Mouse (Mus musculus) bone marrow, adult 2 months (tissue): ENCODE measurements around the gene Hectd3. TPM values are rescaled to one million over a fixed set of nuclear protein-coding genes. Genes with fewer than 3 reads are reported as not detected.

Experiments
- H3K27ac ChIP-seq: fragments of 200-500 bp; 2 replicates; pipeline ENCODE4 v1.5.1; 2012; ENCODE audit warnings: low read depth, mild to moderate bottlenecking, control low read depth, inconsistent platforms, low read length; ENCODE audit not compliant: control insufficient read depth, poor library complexity, insufficient read depth
- H3K4me1 ChIP-seq: fragments of 200-500 bp; 2 replicates; pipeline ENCODE4 v1.6.1; 2011; ENCODE audit warnings: low read length; ENCODE audit not compliant: control insufficient read depth, insufficient read depth
- H3K4me3 ChIP-seq: fragments of 200-500 bp; replicated peaks from 2 replicates; pipeline ENCODE3; 2011; ENCODE audit warnings: mild to moderate bottlenecking, low read depth, low read length, control low read depth; ENCODE audit not compliant: control insufficient read depth
- CTCF ChIP-seq: fragments of 200-500 bp; IDR thresholded peaks from 2 replicates; pipeline ENCODE4 v1.5.1; 2011; ENCODE audit warnings: low read length, control low read depth; ENCODE audit not compliant: control insufficient read depth, insufficient read depth
- POLR2A ChIP-seq: fragments of 200-500 bp; IDR thresholded peaks from 2 replicates; pipeline ENCODE4 v1.6.1; 2011; ENCODE audit warnings: low read depth, mild to moderate bottlenecking, control low read depth, low read length, borderline replicate concordance; ENCODE audit not compliant: control insufficient read depth
- WGBS: fragments of 180-500 bp; shearing (Covaris S2); methylation state at CpG from one replicate; pipeline ENCODE4 v1.1.7; 2018; 5-methylcytosine and 5-hydroxymethylcytosine counted together
- polyA plus RNA-seq: library from polyadenylated mRNA; stranded (reverse); fragments of >200 nt; gene quantifications from 2 replicates; pipeline ENCODE4 v1.2.4, GENCODE M21; 2011; ENCODE audit warnings: low replicate concordance; ENCODE audit not compliant: missing spikeins, insufficient read depth, insufficient read length

Gene Hectd3
- polyA plus RNA-seq, 1 experiment = 18.7 TPM

GRCm38 (mm10) chr4:117031105-117031504 lies 36.0 kb downstream of the Hectd3 start:
- WGBS = 91% methylated on average over 1 of the region's 1 CpGs
- no peak for TF ChIP-seq POLR2A
- no peak for TF ChIP-seq CTCF
- H3K4me1 ChIP-seq = no peaks in the 10 kb centered on the region
- H3K27ac ChIP-seq = no peak overlapping the region
- no peak overlapping the region for H3K4me3 ChIP-seq

GRCm38 (mm10) chr4:117039925-117040687 lies 45.0 kb downstream of the Hectd3 start:
- TF ChIP-seq CTCF = no peak
- 62% methylated on average over 9 of the region's 9 CpGs for WGBS
- Histone ChIP-seq H3K27ac (no peak overlapping the region), H3K4me3 (no peak overlapping the region), H3K4me1 (no peaks in the 10 kb centered on the region; the same call in 1 of the 2 replicates)

- 61% methylated on average over 1 of the region's 1 CpGs for WGBS
- TF ChIP-seq POLR2A (no peak), CTCF (no peak)
Observed at GRCm38 (mm10) chr4:117040791-117041190, 45.7 kb downstream of the Hectd3 start.

GRCm38 (mm10) chr4:117041283-117041721 lies 46.2 kb downstream of the Hectd3 start:
- no peak overlapping the region for H3K4me3 ChIP-seq
- no peak for TF ChIP-seq POLR2A
- TF ChIP-seq CTCF = no peak
- 24% methylated on average over 4 of the region's 4 CpGs for WGBS
- H3K4me1 ChIP-seq = no peaks in the 10 kb centered on the region; the same call in 1 of the 2 replicates
- H3K27ac ChIP-seq = peak overlapping the region; percentile 68

More at GRCm38 (mm10) chr4:117040791-117041190, 45.7 kb downstream of the Hectd3 start:
- no peak overlapping the region; the same call in 1 of the 2 replicates for H3K27ac ChIP-seq
- H3K4me1 ChIP-seq = no peaks in the 10 kb centered on the region; the same call in 1 of the 2 replicates
- H3K4me3 ChIP-seq = no peak overlapping the region

GRCm38 (mm10) chr4:117048836-117049235 lies 53.7 kb downstream of the Hectd3 start:
- TF ChIP-seq POLR2A (no peak), CTCF (no peak)
- no peaks in the 10 kb centered on the region for H3K4me1 ChIP-seq
- 81% methylated on average over 3 of the region's 3 CpGs for WGBS
- no peak overlapping the region for H3K27ac ChIP-seq
- no peak overlapping the region for H3K4me3 ChIP-seq

- 97% methylated on average over 1 of the region's 1 CpGs for WGBS
- TF ChIP-seq POLR2A (no peak), CTCF (no peak)
Observed at GRCm38 (mm10) chr4:117049485-117049884, 54.4 kb downstream of the Hectd3 start.

GRCm38 (mm10) chr4:117052626-117053025 lies 57.5 kb downstream of the Hectd3 start:
- no peak overlapping the region for H3K4me3 ChIP-seq
- 91% methylated on average over 4 of the region's 4 CpGs for WGBS
- no peak overlapping the region for H3K27ac ChIP-seq
- H3K4me1 ChIP-seq = peaks cover 2% of the 10 kb centered on the region
- no peak for TF ChIP-seq POLR2A
- no peak for TF ChIP-seq CTCF

More at GRCm38 (mm10) chr4:117049485-117049884, 54.4 kb downstream of the Hectd3 start:
- Histone ChIP-seq H3K27ac (no peak overlapping the region), H3K4me1 (no peaks in the 10 kb centered on the region), H3K4me3 (no peak overlapping the region)

GRCm38 (mm10) chr4:117053956-117054355 lies 58.8 kb downstream of the Hectd3 start:
- no peak overlapping the region for H3K27ac ChIP-seq
- TF ChIP-seq CTCF = no peak
- no peak for TF ChIP-seq POLR2A
- 91% methylated on average over 4 of the region's 4 CpGs for WGBS
- peaks cover 2% of the 10 kb centered on the region for H3K4me1 ChIP-seq
- no peak overlapping the region for H3K4me3 ChIP-seq

Other genes with a start within 250 kb of the Hectd3 start
- gene Toe1, start 187.7 kb upstream of the Hectd3 start, polyA plus RNA-seq = 8.8 and 11.9 TPM in 2 replicates
- 3.2 and 25.9 TPM in 2 replicates for gene Mutyh, start 187.6 kb upstream of the Hectd3 start, polyA plus RNA-seq
- gene Hpdl, start 173.6 kb upstream of the Hectd3 start, polyA plus RNA-seq = not detected in 2 replicates
- 0.72 TPM in 1 of 2 replicates, not detected in the other for gene Zswim5, start 117.9 kb upstream of the Hectd3 start, polyA plus RNA-seq
- gene Urod, start 904 bp upstream of the Hectd3 start, polyA plus RNA-seq = 442 and 477 TPM in 2 replicates
- 13.1 and 23.4 TPM in 2 replicates for gene Eif2b3, start 24.1 kb downstream of the Hectd3 start, polyA plus RNA-seq
- gene Ptch2, start 100.8 kb downstream of the Hectd3 start, polyA plus RNA-seq = 1.5 and 2.8 TPM in 2 replicates
- gene Btbd19, start 130.4 kb downstream of the Hectd3 start, polyA plus RNA-seq = 2.9 and 7.0 TPM in 2 replicates
- gene Tctex1d4, start 131.5 kb downstream of the Hectd3 start, polyA plus RNA-seq = not detected in 2 replicates
- 3.1 and 7.8 TPM in 2 replicates for gene Plk3, start 138.6 kb downstream of the Hectd3 start, polyA plus RNA-seq
- 2,334 and 3,425 TPM in 2 replicates for gene Rps8, start 160.9 kb downstream of the Hectd3 start, polyA plus RNA-seq
- gene Kif2c, start 187.3 kb downstream of the Hectd3 start, polyA plus RNA-seq = 18.5 and 33.6 TPM in 2 replicates